Mouse (Mus musculus) monocyte, adult 2 months (primary cell): ENCODE data around the gene Atf2.

Experiments used
- DNase-seq, 2 experiments: peaks; one replicate each; pipeline ENCODE4 v3.0.0; 2022; ENCODE audit warnings: low spot score in 2 of 2, low read depth in 1 of 2

Gene Atf2

DNA sequence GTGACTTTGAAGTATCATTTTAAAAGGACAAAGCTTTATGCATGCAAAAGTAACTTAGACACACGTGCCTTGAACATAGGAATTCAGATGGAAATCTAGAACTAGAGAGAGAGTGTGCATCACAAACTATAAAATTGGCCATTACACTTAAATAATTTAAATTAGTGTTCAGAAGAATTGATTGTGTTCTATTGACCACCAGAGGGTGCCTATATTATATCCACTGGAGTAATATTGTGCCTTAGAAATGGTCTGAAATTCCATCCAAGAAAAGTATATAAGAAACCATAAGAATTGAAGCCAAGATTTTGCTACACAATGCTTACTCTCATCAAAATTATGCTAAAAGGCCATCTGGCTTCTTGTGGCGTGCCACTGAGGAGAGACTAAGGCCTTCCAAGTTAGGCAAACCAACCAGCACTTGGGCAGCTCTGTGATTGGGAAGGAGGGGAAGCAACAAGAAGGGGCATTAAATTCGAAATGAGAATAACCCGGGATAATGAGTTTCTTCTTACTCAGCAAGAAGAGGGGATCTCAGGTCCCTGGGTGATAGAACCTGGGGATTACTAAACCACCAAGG is 113.3 kb downstream of the Atf2 start:
- DNase-seq: no peak

DNA sequence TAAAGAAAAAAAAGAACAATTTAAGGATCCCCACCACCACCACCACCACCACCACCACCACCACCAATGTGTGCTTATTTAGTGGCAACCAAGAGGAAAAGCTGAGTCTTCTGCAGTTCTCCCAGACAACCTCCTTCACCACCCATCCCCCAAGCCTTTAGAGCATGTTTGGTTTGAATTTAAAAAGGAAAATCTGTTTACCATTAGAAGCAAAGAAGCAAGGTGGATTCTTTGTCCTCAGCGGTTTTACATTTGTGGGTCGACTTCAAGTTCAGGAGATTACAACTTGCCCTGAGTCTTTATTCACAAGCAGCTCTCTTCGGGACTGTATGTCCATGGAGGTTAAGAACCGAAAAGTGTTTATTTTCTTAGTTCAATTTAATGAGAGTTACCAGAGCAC is 115.5 kb downstream of the Atf2 start:
- no peak for DNase-seq

DNA sequence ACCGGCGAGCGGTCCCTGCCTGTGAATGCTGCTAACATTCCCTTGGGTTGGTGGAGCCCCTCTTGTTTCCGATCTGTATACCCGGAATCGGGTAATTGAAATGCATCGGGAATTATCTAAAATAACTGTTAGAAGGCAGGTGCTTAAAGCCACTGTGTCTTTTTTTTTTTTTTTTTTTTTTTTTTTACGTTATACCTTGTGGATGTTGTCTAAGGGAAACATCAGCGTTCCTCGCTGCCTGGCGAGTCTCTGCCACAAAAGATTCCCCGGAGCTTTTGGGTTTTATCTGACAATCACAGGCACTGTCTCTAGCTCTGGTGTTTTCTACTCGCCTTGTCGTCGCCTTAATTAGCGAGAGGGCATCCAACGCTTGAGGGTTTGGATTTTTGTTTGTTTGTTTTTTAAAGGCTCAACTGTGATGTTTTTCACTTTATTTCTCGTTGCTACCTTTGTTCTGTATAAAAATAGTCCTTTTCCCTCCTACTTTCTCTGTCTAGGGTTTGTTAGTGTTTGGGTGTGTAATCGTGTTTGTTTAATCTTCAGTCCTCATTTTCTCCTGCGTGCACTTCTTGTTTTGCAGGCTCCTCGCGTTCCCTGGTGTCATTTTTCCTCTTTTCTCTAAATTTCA is 116.6 kb downstream of the Atf2 start:
- DNase-seq: no peak

DNA sequence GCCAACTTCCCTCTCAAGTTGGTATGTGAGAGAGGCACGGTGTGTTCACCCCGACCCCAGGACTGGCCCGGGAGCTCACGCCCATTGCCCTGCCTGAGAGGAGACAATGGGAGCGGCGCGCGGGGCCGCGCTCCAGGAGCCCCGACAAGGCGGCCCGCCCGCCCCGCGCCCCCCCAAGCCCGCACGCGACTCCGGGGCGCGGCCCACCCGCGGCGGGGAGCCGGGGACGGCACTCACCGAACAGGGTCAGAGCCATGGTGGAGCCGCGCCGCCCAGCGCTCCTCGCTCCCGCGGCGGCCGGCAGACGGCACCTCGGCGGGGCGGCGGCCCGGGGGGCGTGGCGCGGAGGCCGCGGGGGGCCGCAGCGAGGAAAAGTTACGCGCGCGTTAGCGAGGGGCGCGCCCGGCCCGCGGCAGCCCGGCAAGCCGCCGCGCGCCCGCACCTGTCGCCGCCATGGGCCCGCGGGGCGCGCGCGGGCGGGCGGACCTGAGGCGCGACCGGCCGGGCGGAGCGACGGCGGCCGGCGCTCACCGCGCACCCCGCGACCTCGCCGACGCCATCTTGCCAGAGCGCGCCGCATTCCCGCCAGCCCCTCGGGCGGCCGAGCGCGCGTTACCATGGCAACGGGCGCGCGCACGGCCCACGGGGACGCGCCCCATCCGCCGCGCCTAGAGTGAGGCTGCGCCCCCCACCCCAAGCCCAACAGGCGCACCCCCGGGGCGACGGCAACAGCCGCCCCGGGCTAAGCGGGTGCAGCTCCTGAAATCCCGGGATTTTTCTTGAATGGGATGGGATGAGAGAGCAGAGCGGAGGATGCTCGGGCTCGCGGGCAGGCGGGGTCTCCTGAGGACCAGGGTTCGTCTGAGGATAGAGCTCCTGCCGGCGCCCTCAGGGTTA is 117.4 kb downstream of the Atf2 start, which contains the start of gene Chn1:
TSS of gene Chn1 (minus strand) at position 561 of the 897 bp plus-strand sequence.
- DNase-seq: no peak

DNA sequence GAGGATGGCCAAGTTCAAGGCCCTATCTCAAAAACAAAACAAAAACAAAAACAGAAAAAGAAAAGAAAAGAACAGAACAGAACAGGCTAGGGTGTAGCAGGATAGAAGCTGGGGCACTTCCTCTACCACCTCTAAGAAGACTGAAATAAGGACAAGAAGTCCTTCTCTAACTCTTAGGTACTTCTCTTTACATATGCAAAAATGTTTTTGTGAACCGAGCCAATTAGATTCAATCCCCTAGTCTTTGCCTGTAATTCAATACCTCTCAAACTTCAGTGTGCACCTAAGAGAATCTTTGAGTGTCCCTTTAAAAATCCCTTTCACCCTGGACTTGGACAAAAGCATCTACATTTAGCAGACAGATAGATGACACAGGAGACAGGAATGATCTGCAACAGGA is 119.5 kb downstream of the Atf2 start:
- DNase-seq: no peak

DNA sequence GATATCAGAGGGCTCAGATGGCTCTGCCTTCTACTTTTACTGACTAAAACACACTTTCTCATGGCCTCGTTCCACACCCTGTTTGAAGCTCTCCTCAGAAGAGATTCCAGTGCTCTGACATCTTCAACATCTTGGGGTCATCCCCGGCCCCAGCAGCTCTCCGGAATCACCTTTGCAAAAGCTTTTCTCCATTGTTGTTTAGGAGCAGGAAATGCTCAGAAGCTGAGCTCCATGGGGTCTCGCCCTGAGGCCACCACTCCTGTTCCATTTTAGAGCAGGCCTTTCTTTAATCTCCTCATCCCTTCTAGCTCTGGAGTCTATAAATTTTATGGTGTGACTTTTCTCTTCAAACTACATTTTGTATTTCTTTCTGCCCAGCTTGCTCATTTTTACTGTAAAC is 123.8 kb downstream of the Atf2 start:
- DNase-seq: no peak
